Mouse (Mus musculus): Measurements from ENCODE around the gene Atg14. TPM values are rescaled to one million over a fixed set of nuclear protein-coding genes. Genes with fewer than 3 reads are reported as not detected.
"Not testable (repeated sequence)": the region's sequence is repeated elsewhere in the genome, so short reads cannot be mapped to it uniquely, and the experiment has no call there.

Gene Atg14
- total RNA-seq, 2 experiments from 2014 or later, result 7.5 to 10.9 TPM

DNA sequence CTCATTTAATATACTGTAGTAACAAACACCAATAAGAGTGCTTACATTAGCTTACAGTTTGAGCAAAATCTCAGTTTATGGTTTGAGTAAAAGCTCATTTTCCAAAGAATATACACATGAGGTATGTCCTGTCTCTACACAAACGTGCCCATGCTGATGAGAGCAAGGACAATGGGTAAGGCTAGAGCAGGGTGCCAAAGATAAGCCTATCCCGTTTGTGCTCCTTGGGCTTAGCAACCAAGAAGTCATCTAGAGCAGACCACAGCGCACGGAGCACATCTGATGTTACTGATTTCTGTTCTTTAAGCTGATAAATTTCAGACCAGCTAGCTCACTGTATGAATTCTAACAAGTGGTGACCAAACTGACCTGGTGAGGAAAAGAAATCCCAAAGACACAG, 25.6 kb downstream of the Atg14 start:
- ATAC-seq (replicated peaks; ENCODE audit: poor library complexity), result 0 out of 2 replicates have a peak, but pooled peaks have one; percentile 21

DNA sequence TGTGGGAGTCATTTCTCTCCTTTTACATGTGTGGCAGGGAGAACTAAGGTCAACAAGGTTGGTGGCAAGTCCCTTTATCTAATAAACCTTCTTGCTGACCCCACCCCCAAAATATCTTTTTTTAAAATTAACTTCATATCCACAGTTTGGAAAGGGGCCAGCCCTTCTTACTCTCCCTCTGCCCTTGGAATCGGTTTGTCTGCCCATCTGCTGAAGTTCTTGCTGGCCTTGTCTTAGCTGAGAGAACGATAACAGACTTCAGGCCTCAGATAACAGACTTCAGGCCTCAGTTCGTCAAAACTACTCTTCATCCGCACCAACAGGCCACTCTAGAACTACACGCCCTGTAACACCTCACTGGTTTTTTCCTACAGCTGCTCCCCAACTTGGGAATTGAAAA, 26.2 kb downstream of the Atg14 start:
- peak; percentile 60 for ATAC-seq (replicated peaks; ENCODE audit: poor library complexity)

DNA sequence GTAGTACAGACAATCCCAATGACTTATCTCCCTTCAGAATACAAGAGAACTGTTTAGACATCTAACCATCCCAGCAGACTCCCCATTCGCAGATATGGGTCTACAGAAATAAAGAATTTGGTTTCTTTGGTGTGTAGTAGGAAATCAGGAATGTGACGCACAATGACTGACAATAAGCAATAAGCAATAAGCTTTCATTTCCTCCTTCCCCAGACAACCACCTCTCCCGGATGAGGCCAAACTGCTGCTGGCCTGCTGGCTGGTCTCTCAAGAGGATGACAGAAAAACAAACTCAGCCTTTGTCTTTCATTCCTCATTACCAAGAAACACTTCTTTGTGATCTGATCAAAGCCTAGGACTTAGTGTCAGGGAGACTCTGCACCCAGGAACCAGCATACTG, 28.2 kb downstream of the Atg14 start:
- no peak for ATAC-seq (replicated peaks; ENCODE audit: poor library complexity)

DNA sequence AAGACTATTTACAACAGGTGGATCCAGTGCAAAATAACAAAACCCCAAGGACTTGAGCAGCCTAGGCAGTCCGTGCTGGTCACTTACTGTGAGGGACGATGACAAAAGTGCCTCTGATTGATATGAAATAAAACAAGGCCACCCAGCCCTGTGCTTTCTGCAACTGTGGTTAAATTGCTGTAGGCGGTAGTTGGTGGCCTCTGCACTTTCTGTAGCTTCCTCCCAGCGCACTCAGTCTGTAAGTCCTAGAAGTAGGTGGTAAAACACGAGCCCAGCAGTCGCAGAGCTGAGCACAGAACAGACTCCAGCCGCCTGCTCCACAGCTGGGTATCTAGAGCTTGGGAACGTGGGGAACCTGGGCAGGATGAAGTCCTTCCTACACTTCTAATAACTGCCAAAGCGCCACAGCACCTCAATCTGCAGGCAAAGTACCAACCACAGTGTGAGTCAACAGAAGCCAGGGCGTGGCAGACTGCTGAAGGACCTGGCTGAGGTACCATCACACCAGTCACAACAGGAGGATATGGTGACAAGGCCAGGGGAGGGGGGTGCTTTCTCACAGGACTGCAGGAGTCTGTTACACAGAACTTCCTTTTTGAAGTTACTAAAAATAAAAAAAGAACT, 29.0 kb downstream of the Atg14 start:
- peak; percentile 64 for ATAC-seq (replicated peaks; ENCODE audit: poor library complexity)

DNA sequence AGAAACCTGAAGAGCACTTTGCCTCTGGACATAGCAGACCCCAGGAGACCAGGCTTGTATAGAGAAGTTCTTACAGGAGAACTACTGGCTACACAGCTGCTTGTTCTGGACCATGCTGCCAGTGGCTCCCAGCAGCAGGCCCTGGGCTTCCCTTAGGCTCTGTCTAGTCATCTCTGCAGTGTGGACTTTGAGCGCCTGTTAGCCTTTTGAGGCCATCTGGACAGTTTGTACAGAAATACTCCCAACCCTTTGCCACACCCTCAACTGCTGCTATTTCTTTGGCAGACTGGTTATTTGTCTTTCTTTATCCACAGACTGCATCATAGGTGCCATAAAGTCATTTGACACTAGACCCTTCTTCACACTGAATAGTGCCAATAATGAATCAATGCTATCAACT, 35.4 kb downstream of the Atg14 start:
- no peak for ATAC-seq (replicated peaks; ENCODE audit: poor library complexity)

DNA sequence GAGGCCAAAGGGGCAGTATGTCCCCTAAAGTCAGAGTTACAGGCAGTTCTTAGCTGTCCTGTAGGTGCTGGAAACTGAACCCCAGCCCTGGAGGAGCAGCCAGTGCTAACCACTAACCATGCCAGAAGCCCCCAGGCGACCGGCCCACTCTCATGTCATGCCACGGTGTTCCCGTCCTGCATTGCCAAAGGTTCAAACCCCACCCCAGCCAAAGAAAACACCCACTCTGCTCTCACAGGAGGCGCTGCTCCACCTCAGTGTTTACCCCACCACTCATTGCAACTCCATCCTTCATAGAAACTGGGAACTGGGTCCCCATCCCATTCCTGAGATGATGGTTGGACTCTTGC, 36.3 kb downstream of the Atg14 start:
- ATAC-seq (replicated peaks; ENCODE audit: poor library complexity), result no peak

DNA sequence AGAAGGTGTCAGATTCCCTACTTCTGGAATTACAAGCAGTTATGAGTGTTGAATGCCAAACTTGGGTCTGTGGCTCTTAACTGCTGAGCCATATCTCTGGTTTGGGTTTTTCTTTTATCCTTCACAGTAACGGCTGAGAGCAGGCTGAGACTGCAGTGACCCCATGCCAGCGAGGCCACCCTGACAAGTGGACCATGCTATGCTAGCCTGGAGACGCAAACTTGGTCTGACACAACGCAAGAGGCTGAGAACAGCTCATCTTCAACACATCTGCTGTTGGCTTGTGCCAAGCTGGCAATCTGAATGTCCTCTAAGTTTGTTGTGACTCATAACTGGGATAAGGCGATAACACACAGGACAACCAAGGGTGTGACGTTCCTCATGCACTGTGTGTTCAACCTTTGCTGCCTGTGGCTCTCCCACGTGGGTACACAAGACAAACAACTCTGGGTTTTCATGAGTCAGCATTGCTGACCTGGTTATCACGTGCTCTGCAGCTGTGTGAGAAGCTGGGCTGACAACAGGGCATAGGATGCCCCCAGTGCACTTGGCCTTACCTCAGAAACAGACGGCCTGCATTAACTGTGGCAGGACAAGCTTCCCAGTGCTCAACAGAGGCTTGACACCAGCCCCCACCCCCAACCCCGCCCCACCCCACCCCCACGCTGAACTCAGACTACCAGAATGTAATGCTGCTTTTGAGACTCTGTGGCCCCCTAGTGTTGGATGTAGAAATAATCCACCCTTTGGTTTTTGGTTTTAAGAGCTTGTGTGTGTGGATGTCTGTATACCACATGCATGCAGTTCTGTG, 36.9 kb downstream of the Atg14 start:
- peak; percentile 92 for ATAC-seq (replicated peaks; ENCODE audit: poor library complexity)

DNA sequence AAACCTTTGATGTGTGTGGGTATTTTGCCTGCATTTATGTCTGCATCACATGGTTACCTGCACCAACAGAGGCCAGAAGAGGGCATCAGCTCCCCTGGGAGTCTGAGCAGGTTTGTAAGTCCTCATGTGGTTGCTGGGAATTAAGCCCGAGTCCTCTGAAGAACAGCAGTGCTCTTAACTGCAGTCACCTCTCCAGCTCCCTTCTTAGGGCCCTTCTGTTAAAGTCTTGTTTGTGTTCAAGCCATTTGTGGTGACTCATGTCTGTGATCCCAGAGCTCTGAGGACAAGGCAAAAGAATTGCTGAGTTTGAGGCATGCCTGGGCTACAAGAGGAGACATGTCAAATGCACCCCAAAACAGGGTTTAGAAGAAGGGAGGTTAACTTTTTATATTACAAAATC, 38.0 kb downstream of the Atg14 start:
- no peak for ATAC-seq (replicated peaks; ENCODE audit: poor library complexity)

DNA sequence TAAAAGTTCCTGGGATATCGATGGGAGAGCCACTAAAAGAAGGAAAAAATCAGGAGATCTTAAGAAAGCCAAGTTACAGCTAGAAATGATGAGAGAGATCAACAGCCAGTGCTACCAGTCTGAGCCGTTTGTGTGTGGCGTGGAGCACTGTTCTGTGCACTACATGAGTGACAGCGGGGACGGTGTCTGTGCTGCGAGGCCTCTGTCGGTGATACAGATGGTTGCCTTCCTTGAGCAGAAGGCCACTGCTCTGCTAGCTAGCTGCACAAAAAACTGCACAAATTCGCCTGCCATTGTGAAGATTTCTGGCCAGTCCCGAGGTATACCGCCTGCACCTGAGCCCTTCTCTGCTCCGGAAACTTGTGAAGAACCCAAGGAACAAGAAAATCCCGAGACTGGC, 40.9 kb downstream of the Atg14 start:
- ATAC-seq (replicated peaks; ENCODE audit: poor library complexity), result not testable (repeated sequence)

DNA sequence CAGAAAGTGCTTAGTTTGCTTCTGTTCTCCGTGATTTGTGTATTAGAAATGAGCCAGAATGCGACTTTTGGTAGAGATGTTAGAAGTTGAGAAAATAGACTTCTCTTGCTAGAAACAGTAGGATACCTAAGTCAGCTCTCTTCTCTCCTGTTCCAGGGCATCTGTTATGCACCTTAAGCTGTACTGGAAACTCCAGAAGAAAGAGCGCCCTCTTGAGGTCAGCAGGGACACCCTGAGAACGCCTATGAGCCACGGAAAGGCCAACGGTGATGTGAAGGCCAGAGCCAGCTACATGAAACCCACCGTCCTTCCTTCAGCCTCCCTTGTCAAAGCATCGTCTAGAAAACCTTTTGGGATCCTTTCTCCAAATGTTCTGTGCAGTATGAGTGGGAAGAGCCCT, 41.4 kb downstream of the Atg14 start:
- peak; percentile 40 for ATAC-seq (replicated peaks; ENCODE audit: poor library complexity)

DNA sequence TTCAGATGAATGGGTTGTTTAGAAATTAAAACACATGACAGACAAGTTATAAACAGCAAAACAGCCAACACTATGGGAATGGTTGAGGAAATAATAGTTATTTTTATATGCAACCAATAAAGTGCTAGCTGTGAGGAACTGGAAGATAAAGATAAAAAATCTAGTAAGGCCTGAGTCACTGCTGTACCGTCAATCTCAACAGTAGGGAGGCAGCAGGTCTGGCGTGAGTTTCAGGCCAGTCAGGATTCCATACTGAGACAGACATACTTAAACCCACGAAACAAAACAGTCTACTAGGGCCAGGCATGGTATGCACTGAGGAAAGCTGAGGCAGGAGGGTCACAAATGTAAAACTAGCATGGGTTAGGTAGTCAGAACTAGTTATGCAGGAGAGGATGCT, 42.2 kb downstream of the Atg14 start:
- no peak for ATAC-seq (replicated peaks; ENCODE audit: poor library complexity)

DNA sequence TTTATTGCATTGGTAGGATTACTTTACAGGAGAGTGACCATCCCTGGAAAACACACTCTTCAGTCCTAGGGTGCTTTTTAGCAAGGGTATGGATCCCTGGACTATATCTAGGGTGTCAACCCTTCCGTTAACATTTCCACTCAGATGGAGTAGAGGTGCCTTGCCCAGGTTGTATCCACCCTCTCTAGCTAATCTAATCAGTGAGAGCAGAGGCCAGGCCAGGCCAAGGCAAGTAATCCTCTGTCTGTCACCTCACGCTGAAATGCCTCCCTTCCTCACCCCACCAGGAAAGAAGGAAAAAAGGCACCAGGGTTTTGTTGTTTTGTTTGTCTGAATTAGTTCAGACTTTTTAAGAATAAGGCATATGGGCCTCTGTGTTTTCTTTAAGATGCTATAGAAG, 42.6 kb downstream of the Atg14 start:
- ATAC-seq (replicated peaks; ENCODE audit: poor library complexity), result peak; percentile 43

DNA sequence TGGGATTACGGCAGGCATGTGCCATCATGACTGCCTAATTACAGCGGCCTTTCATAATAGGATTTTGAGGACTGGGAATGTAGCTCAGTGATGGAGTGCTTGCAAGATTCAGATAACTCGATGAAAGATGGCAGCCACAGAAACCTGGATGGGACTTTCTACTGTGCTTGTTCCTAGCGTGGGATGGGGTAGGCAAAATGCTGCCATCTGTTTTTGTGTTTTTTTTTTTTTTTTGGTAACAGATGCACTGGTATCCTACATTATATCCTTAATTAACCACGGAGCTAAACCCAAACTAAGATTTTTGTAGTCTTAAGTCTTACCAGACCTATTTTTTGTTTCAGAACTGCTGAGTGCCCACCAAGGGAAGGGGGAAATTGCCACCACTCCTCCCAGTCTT, 44.6 kb downstream of the Atg14 start:
- no peak for ATAC-seq (replicated peaks; ENCODE audit: poor library complexity)

DNA sequence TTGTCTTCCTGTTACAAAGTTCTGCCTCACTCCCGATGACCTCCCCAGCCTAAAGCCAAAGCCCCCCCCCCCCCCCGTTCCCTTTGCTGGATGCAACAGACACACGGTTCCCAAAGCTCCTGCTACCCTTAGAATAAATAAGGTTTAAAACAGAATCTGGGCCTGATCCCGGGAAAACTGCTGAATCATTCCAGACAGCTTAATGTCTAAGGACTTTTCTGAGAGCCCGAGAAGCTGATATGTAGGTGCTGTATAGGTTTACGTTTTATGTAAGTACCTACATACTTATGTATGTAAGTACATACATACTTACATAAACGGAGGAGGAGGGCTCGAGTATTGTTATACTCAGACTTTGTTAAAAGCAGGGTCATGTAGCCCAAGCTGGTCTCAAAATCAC, 45.1 kb downstream of the Atg14 start:
- no peak for ATAC-seq (replicated peaks; ENCODE audit: poor library complexity)

DNA sequence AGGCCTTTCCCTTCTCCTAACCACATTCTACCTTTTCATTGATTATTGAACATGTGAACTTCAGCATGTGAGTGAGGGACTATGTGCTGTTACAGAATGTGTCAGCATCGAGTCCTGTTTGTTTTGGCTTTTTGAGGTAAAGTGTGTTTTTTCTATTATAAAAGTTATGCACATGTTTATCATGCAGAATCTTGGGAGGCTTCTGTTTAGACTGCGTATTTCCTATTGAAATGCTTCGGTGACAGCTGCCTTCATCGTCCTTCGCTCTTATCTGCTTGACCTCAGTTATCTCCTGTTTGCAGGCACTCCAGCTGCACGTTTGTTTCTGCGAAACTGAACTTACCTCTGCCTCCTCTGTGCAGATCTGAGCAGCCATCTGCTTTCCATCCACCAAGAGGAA, 48.1 kb downstream of the Atg14 start:
- peak; percentile 94 for ATAC-seq (replicated peaks; ENCODE audit: poor library complexity)

DNA sequence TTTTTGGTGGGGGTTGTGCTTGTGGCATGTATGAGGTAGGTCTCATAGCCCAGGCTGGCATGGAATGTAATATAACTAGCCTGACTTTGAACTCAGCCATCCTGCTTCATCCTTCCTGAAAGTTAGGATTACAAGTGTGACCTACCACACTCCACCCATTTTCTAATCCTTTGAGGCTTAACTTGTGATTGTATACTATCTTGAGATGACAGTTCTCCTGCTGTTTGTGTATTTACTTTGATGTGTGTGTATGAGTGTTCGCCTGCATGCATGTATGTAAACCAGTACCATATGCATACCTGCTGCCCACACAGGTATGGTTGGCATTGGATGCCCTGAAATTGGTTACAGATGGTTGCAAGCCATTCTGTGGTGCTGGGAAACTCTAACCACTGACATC, 48.8 kb downstream of the Atg14 start:
- no peak for ATAC-seq (replicated peaks; ENCODE audit: poor library complexity)

DNA sequence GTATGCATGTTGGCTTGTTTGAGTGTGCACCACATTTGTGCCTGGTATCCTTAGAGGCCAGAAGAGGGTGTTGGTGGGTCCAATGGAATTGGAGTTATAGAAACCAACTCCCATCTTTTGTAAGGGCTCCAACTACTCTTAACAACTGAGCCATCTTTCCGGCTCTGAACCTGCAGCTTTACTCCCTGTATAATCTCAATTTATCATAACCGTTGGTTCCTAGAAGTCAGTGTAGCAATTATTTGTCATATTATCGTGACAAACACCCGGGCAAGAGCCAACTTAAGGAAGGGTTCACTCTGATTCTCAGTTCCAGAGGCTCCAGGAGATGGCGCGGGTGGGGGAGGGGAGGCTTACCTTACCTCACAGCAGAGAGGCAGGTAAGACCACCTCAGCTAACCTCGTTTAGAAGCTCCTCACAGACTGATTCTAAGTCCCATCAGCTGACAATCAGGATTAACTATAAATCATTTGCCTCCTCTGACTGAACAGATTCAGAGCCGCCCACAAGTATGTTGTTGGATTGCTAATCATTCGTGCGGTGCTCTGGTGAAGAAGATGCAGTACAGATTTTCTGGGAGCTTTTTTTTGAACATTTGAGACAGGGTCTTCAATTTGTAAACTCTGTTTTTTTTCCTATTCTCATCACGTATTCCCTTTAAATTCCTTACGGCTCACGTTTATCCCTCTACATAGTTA, 49.5 kb downstream of the Atg14 start:
- ATAC-seq (replicated peaks; ENCODE audit: poor library complexity), result no peak

DNA sequence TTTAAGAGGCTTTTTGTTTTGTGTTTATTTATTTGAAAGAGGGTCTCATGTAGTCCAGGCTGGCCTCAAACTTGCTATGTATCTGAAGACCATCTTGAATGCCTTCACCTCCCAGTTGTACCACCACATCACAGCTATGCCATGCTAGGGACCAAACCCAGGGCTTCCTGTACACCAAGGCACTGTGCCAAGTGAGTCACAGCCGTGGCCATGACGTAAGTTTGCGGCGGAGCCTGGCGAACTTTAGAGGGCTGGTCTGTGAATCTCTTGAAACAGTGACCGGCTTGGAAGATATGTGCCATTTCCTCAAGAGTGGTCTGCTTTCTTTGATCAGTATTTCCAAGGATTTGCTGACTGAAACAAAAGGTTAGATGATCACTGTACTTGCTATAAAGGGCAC, 51.8 kb downstream of the Atg14 start:
- peak; percentile 29; the same call in 1 of the 2 replicates for ATAC-seq (replicated peaks; ENCODE audit: poor library complexity)

DNA sequence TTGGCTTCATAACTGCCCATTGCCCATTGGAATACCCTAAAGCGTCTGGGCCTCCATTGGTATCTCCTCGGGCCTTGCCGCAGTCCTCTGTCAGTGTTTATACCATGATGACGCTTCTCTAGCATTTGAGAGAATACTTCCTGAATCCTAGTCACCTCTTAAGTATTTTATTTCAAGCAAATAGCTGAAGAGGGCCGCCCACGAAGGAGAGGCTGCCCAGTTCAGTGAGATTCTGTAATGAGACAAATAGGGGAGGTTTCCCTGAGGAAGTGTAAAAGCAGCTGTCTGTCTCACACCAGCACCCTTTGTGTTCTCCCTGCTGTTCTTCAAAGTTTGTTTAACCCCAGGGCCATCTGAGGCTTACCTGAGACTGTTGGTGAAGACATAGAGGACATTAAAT, 53.7 kb downstream of the Atg14 start:
- no peak for ATAC-seq (replicated peaks; ENCODE audit: poor library complexity)

DNA sequence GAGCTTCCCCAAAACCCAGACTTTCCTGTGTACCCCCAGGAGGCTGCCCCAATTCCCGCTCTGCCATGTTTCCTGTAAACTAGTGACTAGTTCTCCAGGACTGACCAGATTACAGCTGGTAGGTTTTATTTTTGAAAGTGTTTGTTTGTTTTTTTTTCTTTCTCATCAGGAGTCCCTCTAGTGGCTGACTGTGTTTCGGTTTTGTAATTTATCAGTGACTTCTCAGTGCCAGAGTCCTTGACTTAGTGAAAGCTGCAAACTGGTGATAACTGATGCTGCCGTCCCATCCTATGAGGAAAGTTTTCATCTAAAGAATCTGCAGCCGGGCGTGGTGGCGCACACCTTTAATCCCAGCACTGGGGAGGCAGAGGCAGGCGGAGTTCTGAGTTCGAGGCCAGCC, 54.8 kb downstream of the Atg14 start:
- ATAC-seq (replicated peaks; ENCODE audit: poor library complexity), result peak; percentile 85

DNA sequence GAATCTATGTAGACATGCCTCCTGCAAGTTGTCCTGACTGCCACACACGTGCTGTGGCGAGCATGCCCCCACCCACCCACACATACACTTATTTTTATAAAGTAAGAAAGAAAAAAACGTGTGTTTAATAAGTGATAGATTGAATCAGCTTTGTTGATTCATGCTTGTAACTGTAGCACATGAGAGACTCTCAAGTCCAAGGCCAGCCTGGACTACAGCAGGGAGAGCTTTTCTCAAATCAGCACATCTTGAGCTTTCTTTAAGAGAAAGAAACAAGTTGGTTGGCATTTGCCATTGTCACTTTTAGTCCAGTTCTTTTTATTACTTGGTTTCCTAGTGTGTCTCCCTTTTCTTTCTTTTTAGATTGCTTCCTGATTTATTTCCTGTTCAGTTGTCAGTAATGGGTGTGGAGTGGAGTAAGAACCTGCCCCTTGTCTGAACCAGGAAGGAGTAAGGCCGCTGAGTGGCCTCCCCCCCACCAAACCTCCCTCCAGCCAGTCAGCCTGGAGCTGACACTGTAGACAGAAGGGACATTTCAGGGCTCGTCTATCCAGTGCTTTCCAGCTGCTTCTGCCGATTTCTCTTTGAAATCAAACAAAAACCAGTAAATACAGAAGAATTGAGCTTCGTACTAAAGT, 55.5 kb downstream of the Atg14 start:
- peak; percentile 51 for ATAC-seq (replicated peaks; ENCODE audit: poor library complexity)

DNA sequence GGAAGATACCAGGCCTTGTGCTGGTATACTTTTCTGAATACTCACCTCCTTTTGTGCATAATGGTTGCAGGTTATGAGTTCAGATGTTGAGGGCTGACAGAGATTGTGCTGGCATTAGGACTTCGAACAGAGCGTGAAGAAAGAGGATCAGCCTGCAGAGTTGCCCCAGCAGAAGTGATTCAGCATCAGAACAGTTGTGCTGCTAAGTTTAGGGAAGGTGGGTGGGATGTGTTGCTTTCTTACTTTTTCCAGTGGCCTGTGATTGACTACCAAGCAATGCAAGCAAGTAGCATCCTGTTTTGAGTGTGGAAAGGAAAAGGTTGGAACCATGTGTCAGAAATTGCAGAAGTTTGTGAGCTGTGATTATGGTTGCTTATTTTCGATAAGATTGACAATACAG, 56.8 kb downstream of the Atg14 start:
- peak; percentile 29 for ATAC-seq (replicated peaks; ENCODE audit: poor library complexity)
